Mouse (Mus musculus) liver, adult 2 months (tissue): ENCODE results near the gene Tomm40l.

Experiments
- CTCF ChIP-seq: fragments of 200-500 bp; IDR thresholded peaks from 2 replicates; pipeline ENCODE4 v1.5.1; 2011; ENCODE audit warnings: low read depth, low read length, control low read depth
- POLR2A ChIP-seq: fragments of 200-500 bp; IDR thresholded peaks from 2 replicates; pipeline ENCODE4 v1.6.1; 2011; ENCODE audit warnings: low read length, control low read depth; ENCODE audit not compliant: insufficient read depth; ENCODE audit errors: extremely low read depth

DNA sequence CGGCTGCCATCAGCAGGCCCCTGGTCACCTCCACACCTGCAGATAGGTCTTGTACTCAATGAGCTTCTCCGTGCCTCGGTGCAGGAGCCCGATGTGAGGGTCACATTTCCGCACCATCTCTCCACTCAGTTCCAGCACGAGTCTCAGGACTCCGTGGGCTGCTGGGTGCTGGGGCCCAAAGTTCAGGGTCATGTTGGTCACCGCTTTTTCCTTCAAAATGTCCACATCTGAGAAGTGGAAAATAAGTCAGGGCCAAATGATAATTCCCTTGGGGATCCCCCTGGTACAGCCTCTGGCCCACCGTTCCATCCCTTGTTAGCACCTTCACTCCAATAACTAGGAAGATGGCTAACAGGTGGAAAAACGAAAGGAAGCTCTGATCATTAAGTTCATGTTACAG is 18.6 kb upstream of the Tomm40l start:
- no peak for TF ChIP-seq CTCF
- TF ChIP-seq POLR2A: no peak
